Mouse (Mus musculus) embryonic facial prominence, embryonic 14.5 days (tissue): ENCODE data around the gene 1500009L16Rik. TPM values are rescaled to one million over a fixed set of nuclear protein-coding genes. Genes with fewer than 3 reads are reported as not detected.

ENCODE experiments used
- ATAC-seq: fragments of 200-750 bp; cut with Nextera tagmentation; 2 replicates; pipeline ENCODE4 v1.8.0; 2017; ENCODE audit warnings: low read depth, moderate number of reproducible peaks, moderate TSS enrichment
- DNase-seq: peaks from one replicate; pipeline ENCODE4 v3.0.0-alpha.2; 2015; ENCODE audit warnings: low spot score
- H3K27ac ChIP-seq: fragments of 300-500 bp; sonication (generic); replicated peaks from 2 replicates; pipeline ENCODE4 v1.5.1; 2014; ENCODE audit warnings: low read depth, mild to moderate bottlenecking, low read length, moderate library complexity
- H3K27me3 ChIP-seq: fragments of 300-500 bp; sonication (generic); replicated peaks from 2 replicates; pipeline ENCODE4 v1.6.1; 2014; ENCODE audit warnings: low read length; ENCODE audit not compliant: control insufficient read depth, insufficient read depth
- H3K36me3 ChIP-seq: fragments of 300-500 bp; sonication (generic); 2 replicates; pipeline ENCODE4 v1.6.1; 2014; ENCODE audit warnings: low read length, mixed read lengths; ENCODE audit not compliant: control insufficient read depth, insufficient read depth
- H3K4me1 ChIP-seq: fragments of 300-500 bp; sonication (generic); 2 replicates; pipeline ENCODE4 v1.6.1; 2014; ENCODE audit warnings: antibody characterized with exemption, low read length; ENCODE audit not compliant: control insufficient read depth, insufficient read depth
- H3K4me2 ChIP-seq: fragments of 300-500 bp; sonication (generic); 2 replicates; pipeline ENCODE4 v1.6.1; 2014; ENCODE audit warnings: low read depth, mild to moderate bottlenecking, low read length, moderate library complexity, mixed read lengths
- H3K4me3 ChIP-seq: fragments of 300-500 bp; sonication (generic); 2 replicates; pipeline ENCODE4 v1.5.1; 2014; ENCODE audit warnings: low read depth, mild to moderate bottlenecking, low read length
- H3K9ac ChIP-seq: fragments of 300-500 bp; sonication (generic); 2 replicates; pipeline ENCODE4 v1.6.1; 2014; ENCODE audit warnings: low read depth, mild to moderate bottlenecking, low read length, moderate library complexity, mixed read lengths
- H3K9me3 ChIP-seq: fragments of 300-500 bp; sonication (generic); 2 replicates; pipeline ENCODE4 v1.6.1; 2016; ENCODE audit warnings: low read length; ENCODE audit not compliant: control insufficient read depth
- WGBS: fragments of 180-500 bp; shearing (Covaris S2); extraction: QIAGEN DNeasy Blood & Tissue Kit; methylation state at CpG from one replicate; pipeline ENCODE4 v1.1.7; 2014; 5-methylcytosine and 5-hydroxymethylcytosine counted together
- polyA plus RNA-seq: library from polyadenylated mRNA; unstranded; fragments of >200 nt; fragmentation: Nextera tagmentation; extraction: Ambion mirVana; gene quantifications from 2 replicates; pipeline ENCODE4 v1.2.1, GENCODE M21; 2014

1500009L16Rik gene
- polyA plus RNA-seq, 1 experiment from 2014 or later = 25.8 TPM

DNA sequence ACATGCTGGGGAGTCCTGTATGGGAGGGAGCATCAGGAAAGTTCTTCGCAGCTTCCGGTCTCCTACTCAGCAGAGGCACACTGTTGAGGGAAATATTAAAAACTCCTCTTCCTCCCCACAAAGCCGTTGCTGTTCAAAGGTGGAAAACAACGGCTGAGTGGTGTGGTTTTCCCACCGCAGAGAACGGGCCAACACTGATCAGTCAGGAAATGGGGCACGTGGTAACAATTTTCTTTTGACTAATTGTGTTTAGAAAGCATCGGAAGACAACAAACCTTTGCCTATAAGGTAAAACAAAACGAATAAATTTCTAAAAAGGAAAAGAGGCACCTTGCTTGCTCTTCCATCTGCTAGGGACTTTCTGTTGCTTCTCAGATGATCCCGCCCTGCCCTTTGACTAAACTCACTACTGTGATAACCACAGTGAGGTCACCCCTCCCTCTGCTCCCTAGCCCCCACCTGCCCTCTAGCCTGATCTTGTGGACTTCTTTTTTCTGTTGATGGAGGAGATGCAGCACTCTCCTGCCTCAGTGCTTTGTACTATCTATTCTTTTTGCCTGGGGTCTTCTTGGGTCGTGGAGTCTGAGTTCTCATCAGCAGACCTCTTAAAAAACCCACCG is 3.7 kb upstream of the 1500009L16Rik start:
- WGBS = 58% methylated on average over 12 of the region's 12 CpGs
- H3K36me3 ChIP-seq = no peaks in the 10 kb centered on the region
- H3K27me3 ChIP-seq = no peaks in the 10 kb centered on the region; the same call in 1 of the 2 replicates
- H3K9me3 ChIP-seq = no peaks in the 10 kb centered on the region
- no peak overlapping the region for H3K27ac ChIP-seq
- DNase-seq (no peak), ATAC-seq (no peak)
- H3K9ac ChIP-seq = no peak overlapping the region
- no peak overlapping the region for H3K4me3 ChIP-seq
- H3K4me2 ChIP-seq = no peak overlapping the region
- no peaks in the 10 kb centered on the region for H3K4me1 ChIP-seq

DNA sequence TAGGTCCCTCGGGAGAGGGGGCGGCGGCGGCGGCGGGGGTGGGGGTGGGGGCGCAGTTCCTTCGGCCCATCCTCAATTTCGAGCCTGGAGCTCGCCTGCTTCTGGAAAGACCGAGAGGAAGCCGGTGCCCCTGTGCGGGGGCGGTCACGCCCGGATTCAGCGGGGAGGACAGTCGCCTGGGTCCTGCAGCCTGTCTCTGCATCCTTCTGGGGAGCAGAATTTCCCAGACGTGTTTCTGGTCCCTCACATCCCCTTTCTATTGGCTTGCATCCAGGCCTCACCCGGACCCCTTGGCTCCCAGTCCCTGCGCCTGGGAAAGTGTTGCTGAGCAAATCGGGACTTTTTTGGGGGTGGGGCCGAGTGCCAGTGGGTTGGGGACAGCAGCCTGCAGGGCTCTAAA is 390 bp downstream of the 1500009L16Rik start:
- 0% methylated on average over 4 of the region's 23 CpGs for WGBS
- DNase-seq = peak; percentile 32

GRCm38 (mm10) chr10:83724351-83725059 is 1.8 kb downstream of the 1500009L16Rik start:
- Histone ChIP-seq H3K36me3 (no peaks in the 10 kb centered on the region), H3K4me1 (no peaks in the 10 kb centered on the region), H3K9ac (no peak overlapping the region), H3K4me2 (peak overlapping the region; percentile 87; the same call in 1 of the 2 replicates), H3K27me3 (no peaks in the 10 kb centered on the region; the same call in 1 of the 2 replicates), H3K27ac (no peak overlapping the region), H3K9me3 (0 out of 2 replicates have a peak, but pooled peaks cover 6% of the 10 kb centered on the region), H3K4me3 (no peak overlapping the region)
- WGBS = 85% methylated on average over 15 of the region's 15 CpGs
- ATAC-seq = no peak
- no peak for DNase-seq

More for the DNA sequence above, 390 bp downstream of the 1500009L16Rik start:
- Histone ChIP-seq H3K4me1 (no peaks in the 10 kb centered on the region), H3K9ac (peak overlapping the region; percentile 76), H3K4me2 (peak overlapping the region; percentile 87), H3K27me3 (no peaks in the 10 kb centered on the region; the same call in 1 of the 2 replicates), H3K27ac (no peak overlapping the region), H3K4me3 (peak overlapping the region; percentile 73), H3K36me3 (no peaks in the 10 kb centered on the region), H3K9me3 (0 out of 2 replicates have a peak, but pooled peaks cover 6% of the 10 kb centered on the region)
- peak; percentile 64 for ATAC-seq

GRCm38 (mm10) chr10:83726164-83726563 is 3.5 kb downstream of the 1500009L16Rik start:
- 0 out of 2 replicates have a peak overlapping the region, but pooled peaks have one; percentile 22 for H3K9ac ChIP-seq
- H3K36me3 ChIP-seq = no peaks in the 10 kb centered on the region
- H3K4me1 ChIP-seq = no peaks in the 10 kb centered on the region
- no peaks in the 10 kb centered on the region; the same call in 1 of the 2 replicates for H3K27me3 ChIP-seq
- no peak overlapping the region for H3K4me3 ChIP-seq
- ATAC-seq (no peak), DNase-seq (peak; percentile 21)
- no peak overlapping the region; the same call in 1 of the 2 replicates for H3K4me2 ChIP-seq
- 72% methylated on average over 11 of the region's 11 CpGs for WGBS
- 0 out of 2 replicates have a peak, but pooled peaks cover 6% of the 10 kb centered on the region for H3K9me3 ChIP-seq
- no peak overlapping the region for H3K27ac ChIP-seq

DNA sequence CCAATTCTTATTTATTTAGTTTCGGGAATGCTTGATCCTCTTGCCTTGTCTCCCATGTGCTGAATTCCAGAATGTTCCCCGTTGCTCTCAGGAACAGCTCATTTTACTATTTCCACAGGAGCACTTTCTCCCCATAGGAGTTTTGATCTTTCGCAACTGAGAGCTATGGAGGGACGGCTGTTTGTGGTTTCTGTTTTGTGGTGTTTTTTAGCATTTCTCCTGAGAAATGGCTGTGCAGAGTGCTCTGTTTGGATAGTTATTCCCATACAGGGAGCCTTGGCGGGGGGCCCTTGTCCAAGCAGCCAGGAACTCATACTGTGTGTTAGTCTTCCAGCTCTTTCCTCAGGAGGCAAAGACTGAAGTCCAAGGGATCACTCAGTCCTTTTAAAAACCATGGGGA is 5.2 kb downstream of the 1500009L16Rik start:
- no peak overlapping the region for H3K27ac ChIP-seq
- 74% methylated on average over 5 of the region's 5 CpGs for WGBS
- ATAC-seq (no peak), DNase-seq (no peak)
- H3K9ac ChIP-seq = no peak overlapping the region
- H3K36me3 ChIP-seq = no peaks in the 10 kb centered on the region
- H3K27me3 ChIP-seq = no peaks in the 10 kb centered on the region
- no peak overlapping the region for H3K4me3 ChIP-seq
- H3K9me3 ChIP-seq = 0 out of 2 replicates have a peak, but pooled peaks cover 6% of the 10 kb centered on the region
- no peaks in the 10 kb centered on the region for H3K4me1 ChIP-seq
- H3K4me2 ChIP-seq = no peak overlapping the region

- Histone ChIP-seq H3K36me3 (no peaks in the 10 kb centered on the region), H3K9me3 (0 out of 2 replicates have a peak, but pooled peaks cover 6% of the 10 kb centered on the region), H3K4me3 (no peak overlapping the region), H3K4me1 (no peaks in the 10 kb centered on the region), H3K27ac (no peak overlapping the region), H3K9ac (no peak overlapping the region), H3K27me3 (no peaks in the 10 kb centered on the region), H3K4me2 (no peak overlapping the region)
- ATAC-seq = no peak
- DNase-seq = peak; percentile 26
- WGBS = 70% methylated on average over 6 of the region's 6 CpGs
Measured at GRCm38 (mm10) chr10:83728529-83728928, 5.9 kb downstream of the 1500009L16Rik start.

- Histone ChIP-seq H3K4me1 (no peaks in the 10 kb centered on the region), H3K27me3 (no peaks in the 10 kb centered on the region), H3K9me3 (0 out of 2 replicates have a peak, but pooled peaks cover 6% of the 10 kb centered on the region), H3K27ac (no peak overlapping the region), H3K4me3 (no peak overlapping the region), H3K9ac (no peak overlapping the region), H3K4me2 (no peak overlapping the region), H3K36me3 (no peaks in the 10 kb centered on the region)
- no peak for DNase-seq
- ATAC-seq = no peak
- WGBS = 76% methylated on average over 3 of the region's 3 CpGs
Measured at GRCm38 (mm10) chr10:83729076-83729475, 6.4 kb downstream of the 1500009L16Rik start.

DNA sequence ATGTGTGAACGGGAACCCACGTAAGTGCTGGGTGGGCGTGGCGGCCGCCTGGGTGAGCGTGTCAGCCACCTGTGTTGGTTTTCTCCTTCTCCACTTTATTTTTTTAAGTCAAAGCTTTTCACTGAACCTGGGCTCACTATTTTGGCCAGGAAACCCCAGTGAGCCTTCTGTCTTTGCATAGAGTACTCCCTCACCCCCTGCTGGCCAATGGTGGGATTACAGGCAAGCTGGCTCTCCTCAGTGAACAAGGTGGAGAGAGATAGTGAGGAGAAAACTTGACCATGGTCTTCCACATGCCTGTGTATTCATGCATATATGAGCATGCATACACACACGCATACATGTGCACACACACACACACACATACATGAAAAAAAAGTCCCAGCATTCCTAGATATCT is 6.8 kb downstream of the 1500009L16Rik start:
- DNase-seq (peak; percentile 75), ATAC-seq (peak; percentile 74; the same call in 1 of the 2 replicates)
- no peak overlapping the region for H3K9ac ChIP-seq
- no peaks in the 10 kb centered on the region for H3K36me3 ChIP-seq
- 28% methylated on average over 7 of the region's 7 CpGs for WGBS
- H3K27ac ChIP-seq = no peak overlapping the region
- no peaks in the 10 kb centered on the region for H3K4me1 ChIP-seq
- no peak overlapping the region for H3K4me3 ChIP-seq
- H3K4me2 ChIP-seq = no peak overlapping the region
- 0 out of 2 replicates have a peak, but pooled peaks cover 6% of the 10 kb centered on the region for H3K9me3 ChIP-seq
- no peaks in the 10 kb centered on the region for H3K27me3 ChIP-seq
